Mouse (Mus musculus): Measurements from ENCODE around the gene Itpa.
"Not testable (repeated sequence)": the region's sequence is repeated elsewhere in the genome, so short reads cannot be mapped to it uniquely, and the experiment has no call there.

Gene Itpa

DNA sequence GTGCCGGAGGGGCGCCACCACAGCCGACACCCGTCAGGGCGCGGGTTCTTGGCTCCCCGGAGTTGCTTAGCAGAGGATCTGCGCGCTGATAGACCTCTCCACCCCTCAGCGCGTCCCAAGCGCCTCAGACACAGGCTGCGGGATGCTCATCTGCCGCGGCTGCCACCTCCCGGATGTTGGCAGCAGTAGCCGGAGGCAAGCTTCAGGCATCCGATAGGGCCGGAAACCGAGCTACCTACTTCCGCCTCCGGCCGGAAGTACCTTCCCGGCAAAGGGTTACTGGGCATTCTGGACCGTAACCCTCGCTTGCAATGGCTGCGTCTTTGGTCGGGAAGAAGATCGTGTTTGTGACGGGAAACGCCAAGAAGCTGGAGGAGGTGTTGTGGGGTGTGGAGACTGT, at the start of gene Itpa:
Gene Itpa (plus strand): TSS at position 52 of the 400 bp plus-strand sequence.
- DNase-seq (ENCODE audit: low spot score in 2 of 2), result peak; percentile 74 to 80

GRCm38 (mm10) chr2:130618972-130619371, 48.4 kb upstream of the Itpa start:
- no peak for DNase-seq (ENCODE audit: low spot score in 2 of 2)

GRCm38 (mm10) chr2:130628424-130628823, 39.0 kb upstream of the Itpa start:
- DNase-seq (ENCODE audit: low spot score in 2 of 2), result no peak

DNA sequence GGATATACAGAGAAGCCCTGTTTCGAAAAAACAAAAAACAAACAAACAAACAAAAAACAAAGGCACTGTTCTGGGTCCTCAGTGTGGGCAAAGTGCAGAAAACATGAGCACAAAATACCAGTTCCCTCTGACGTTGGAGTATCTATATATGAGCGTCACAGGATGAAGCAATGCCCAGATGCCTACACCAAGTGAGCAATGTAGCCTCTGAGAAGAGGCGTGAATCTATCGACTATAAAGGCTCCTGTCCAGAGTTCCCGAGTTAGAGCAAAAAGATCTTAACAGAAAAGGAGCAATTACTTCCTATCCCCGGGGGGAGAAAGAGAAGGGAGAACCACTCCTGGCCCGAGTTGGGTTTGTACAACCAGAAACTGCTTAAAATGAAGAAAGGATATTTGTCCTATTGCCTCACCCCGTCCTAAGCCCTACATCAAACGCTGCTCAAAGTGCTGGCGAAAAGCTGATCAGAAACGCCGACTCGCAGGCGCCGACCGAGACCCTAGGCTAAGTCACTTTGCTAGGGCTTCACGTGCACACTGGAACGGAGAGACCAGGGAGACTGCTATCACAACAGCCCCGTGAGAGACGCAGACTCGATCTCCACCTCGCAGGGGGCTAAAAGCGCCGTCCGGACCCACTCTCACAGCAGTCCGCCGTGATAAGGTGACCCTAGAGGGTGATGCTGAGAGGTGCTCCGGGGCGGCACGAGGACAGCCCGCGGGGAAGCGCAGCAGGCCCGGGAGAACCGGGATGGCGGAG, 38.2 kb upstream of the Itpa start:
- DNase-seq (ENCODE audit: low spot score in 2 of 2), result no peak

GRCm38 (mm10) chr2:130629839-130630203, 37.6 kb upstream of the Itpa start, which contains the start of the genes Fastkd5 and Ubox5:
TSS of gene Fastkd5 (minus strand) at chr2:130630027.
TSS of gene Ubox5 (minus strand) at chr2:130630038.
- peak; percentile 80 to 86 for DNase-seq (ENCODE audit: low spot score in 2 of 2)

DNA sequence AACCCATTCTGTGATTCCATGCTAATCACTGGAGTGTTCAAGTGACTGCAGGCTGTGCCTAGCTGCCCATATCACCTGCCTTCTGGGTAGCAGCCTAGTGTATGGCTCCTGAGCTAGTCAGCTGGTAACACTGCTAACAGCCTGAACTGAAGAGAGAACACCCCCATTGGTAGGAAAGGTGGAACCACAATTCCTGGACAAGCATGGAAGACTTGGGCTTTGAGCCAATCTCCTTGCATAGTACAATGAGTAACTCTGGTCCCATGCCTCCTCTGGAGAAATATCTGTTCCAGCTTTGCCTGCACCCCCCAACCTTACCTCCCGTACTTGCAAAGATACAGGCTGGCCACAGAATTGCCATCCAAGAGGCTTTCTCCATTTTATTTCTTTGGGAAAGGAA, 35.0 kb upstream of the Itpa start:
- no peak for DNase-seq (ENCODE audit: low spot score in 2 of 2)

DNA sequence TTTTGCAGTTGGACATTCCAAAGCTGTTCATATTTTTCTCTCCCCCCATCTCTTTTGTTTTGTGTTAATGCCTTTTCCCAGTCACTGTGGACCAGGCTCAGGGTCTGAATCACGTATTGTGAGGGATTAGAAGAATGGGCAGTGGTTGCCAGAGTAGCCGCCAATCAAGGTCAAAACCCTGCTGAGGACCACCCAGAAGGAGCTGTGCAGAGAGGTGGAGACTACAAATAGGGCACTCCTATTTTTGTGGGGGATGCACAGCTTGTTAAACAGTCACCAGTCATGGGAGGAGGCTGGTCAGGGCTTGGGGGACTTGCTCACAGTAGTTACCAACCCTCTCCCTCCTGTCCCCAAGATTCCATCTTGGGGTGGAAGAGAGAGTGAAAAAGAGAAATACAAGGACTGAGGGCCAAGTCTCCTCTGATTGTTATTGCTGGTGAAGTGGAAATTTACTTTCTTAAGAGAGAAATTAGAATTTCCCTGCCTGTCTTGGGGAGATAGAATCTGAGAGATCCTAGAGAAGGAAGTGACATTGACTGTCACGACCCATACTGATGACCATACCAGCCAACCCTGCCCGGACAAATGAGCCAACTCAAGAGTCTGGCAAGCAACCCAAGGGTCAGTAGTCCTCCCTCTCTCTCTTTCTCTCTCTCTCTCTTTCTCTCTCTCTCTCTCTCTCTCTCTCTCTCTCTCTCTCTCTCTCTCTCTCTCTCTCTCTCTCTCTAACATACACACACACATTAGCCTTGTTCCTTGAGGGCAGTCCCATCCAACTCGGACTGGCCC, 34.3 kb upstream of the Itpa start:
- DNase-seq (ENCODE audit: low spot score in 2 of 2), result no peak

- DNase-seq (ENCODE audit: low spot score in 2 of 2), result no peak
Measured at GRCm38 (mm10) chr2:130634006-130634738, 33.2 kb upstream of the Itpa start.

GRCm38 (mm10) chr2:130634739-130635411, 32.5 kb upstream of the Itpa start:
- no peak for DNase-seq (ENCODE audit: low spot score in 2 of 2)

DNA sequence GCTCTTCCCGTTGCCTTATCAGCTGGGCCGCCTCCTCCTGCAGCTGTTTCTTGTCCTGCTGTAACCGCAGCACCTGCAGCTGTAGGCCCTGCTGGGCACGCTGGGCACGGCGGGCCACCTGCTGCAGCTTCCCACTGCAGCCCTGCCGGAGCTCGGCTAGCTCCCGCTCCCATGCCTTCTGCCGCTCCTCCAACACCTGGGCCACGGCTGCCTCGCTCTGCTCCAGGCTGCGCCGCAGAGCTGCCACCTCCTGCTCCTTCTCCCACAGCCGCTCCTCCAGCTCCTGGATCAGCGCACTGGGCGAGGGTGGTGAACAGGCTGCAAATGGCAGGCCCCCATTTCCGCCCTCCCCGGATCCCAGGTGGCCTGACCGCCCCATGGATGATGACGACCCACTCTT, 31.6 kb upstream of the Itpa start:
- no peak for DNase-seq (ENCODE audit: low spot score in 2 of 2)

DNA sequence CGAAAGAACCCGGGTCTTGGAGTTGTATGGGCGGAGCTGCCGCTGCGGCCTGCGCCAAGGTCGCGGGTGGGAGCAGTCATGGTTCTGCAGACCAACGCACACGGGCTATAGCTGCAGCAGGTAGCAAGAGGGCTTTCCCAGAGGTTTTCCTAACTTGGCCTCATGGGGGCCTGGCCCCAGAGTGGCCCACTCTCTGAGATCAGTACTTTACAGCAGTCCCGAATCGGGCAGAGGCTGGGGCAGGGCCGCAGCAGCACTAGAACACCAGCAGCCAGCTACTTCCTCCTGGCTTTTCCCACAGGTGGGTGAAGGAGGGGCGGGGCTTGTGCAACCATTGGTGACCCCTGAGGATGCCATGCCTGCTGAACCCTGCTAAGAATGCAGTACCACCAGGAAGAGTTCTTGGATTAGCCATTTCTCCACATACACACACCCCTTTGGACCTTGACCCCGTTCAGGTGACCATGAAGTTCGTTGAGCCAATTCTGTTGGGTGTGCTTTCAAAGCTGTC, 29.3 kb upstream of the Itpa start:
- no peak for DNase-seq (ENCODE audit: low spot score in 2 of 2)

DNA sequence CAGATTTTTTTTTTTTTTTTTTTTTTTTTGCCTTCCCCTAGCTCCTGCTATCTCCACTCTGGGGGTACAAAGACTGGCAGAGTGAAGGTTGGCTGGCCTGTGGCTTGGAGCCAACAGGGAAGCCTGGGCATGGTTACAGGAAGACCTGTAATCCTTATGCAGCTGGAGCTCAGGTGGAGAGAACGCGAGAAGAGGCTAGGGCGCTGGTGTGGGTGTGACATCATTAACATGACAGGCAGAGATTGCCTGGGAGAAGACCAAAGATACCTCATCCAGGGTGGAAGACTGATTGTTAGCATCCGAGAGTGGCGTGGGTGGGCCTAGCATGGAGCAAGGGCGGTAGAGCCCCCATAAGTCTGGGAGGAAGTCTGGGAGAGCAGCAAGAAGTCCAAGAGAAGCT, 28.1 kb upstream of the Itpa start:
- DNase-seq (ENCODE audit: low spot score in 2 of 2), result no peak

DNA sequence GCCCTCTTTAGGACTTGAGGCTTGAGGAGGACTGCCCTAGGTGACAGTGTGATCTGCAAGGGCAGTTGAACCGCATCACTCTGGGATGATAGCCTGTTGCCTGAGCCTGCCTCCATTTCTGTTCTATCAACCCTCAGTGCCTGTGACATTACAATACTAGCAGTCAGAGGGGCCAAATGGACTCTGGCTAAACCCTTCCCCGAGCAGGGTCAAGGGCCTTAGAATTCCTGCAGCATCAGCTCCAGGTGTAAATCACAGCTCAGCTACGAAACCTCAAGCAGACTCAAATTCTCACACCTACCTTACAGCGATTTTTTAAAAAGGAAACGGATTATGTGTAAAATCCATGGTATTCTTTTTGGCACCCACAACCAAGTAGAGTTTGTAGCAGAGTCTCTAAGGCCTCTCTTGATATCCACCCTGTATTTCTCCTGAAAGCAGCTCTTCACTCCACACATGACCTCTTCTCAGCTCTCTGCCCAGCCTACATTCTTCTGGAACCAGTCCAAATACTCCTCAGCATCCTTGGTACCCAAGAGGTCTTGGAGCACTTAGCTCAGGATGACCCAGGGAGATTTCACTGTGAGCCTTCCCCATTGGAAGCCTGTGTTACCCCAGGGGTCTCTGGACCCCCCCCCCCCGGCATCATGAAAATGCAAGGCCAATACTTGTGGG, 25.9 kb upstream of the Itpa start:
- DNase-seq (ENCODE audit: low spot score in 2 of 2), result no peak

DNA sequence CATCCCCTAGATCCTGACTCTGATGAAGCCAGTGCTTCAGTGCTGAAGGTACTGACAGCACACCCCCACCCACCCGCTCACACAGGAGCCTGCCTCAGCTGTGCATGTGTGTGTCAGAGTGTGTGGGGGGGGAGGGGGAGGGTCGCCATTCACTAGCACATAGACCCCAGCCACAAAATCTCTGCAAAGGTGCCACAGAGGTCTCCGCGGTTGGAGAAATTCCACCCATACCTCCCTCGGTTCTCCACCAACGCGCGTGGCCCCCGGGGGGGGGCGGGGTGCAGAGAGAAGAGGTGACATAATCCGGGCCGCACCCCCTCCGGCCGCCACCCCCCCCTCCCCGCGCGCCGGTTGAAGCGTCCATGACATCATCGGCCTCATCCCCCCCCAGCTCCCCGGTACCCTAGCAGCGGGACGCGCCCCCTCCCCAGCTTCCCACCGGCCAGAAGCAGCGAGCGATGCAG, 25.2 kb upstream of the Itpa start:
- no peak for DNase-seq (ENCODE audit: low spot score in 2 of 2)

DNA sequence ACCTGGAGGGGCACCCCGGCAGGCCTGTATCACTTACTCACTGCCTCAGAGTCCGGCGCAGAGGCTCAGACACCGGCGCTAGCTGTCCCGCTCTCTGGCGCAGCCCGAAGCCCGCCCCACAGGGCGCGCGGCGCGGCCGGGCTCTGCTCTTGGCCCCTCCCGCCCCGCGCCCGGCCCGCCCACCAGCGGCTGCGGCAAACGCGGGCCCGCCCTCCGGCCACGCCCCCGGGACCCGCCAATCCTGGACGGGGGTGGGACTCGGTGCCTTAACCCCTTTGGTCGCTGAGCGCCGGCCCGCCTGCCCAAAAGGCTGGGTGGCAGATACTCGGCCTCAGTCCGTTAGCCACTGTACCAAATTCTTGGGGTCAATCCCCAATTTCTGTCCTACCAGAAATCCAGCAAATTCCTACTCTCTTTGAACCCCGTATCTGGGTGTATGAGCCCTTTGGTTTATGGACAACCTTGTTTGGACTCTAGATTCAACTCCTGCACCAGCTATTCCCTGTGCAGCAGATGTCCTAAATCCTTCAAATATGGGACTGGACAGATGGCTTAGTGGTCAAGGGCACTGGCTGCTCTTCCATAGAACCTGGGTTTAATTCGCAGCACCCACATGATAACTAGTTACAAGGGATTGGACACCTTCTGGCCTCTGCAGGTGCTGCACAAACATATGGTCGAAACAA, 24.6 kb upstream of the Itpa start, which contains the start of gene Lzts3:
Gene Lzts3 (minus strand): TSS at position 120 of the 686 bp plus-strand sequence.
- peak; percentile 90 to 92 for DNase-seq (ENCODE audit: low spot score in 2 of 2)

- no peak for DNase-seq (ENCODE audit: low spot score in 2 of 2)
Measured at GRCm38 (mm10) chr2:130645198-130645597, 22.2 kb upstream of the Itpa start.

DNA sequence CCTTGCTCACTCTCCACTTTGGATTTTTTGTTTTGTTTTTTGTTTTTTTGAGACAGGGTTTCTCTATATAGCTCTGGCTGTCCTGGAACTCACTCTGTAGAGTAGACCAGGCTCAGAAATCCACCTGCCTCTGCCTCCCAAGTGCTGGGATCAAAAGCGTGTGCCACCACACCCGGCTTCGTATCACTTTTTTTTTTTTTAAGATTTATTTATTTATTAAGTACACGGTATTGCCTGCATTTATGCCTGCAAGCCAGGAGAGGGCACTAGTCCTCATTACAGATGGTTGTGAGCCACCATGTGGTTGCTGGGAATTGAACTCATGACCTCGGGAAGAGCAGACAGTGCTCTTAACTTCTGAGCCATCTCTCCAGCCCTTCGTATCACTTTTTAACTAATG, 18.4 kb upstream of the Itpa start:
- DNase-seq (ENCODE audit: low spot score in 2 of 2), result not testable (repeated sequence)

- no peak for DNase-seq (ENCODE audit: low spot score in 2 of 2)
Measured at GRCm38 (mm10) chr2:130653303-130653702, 14.1 kb upstream of the Itpa start.

- no peak for DNase-seq (ENCODE audit: low spot score in 2 of 2)
Measured at GRCm38 (mm10) chr2:130653760-130654159, 13.7 kb upstream of the Itpa start.

DNA sequence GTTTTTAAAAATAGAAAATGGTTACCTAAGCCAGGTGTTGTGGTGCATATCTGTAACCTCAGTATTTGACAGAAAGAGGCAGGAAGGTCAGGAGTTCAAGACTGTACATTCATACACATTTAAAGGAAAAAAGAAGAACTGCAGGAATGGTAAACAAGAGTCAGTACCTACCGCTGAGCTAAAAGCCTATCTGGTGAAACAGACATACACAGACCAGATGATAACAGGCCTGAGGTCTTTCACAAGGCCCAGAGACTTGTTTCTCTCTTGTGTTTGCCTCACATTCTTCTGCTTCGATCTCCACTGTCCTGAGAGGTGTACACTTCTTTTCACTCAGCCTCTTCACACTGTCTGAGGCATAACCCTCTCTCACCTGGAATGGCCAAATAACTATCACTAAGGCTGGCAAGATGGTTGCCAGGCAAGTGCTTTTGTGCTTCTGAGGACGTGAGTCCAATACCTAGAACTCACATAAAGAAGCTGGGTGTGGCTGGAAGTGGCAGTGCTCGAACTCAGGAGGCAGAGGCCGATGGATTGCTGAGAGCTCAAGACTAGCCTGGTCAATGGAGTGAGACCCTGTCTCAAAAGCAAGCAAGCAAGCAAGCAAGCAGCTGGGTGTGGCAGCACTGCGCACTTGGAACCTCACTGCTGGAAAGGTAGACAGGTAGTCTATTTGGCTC, 11.6 kb upstream of the Itpa start:
- DNase-seq (ENCODE audit: low spot score in 2 of 2), result no peak

Data from spleen, postnatal 14 days (tissue).